Mouse (Mus musculus) neural tube, embryonic 12.5 days (tissue): ENCODE data around the gene Tnpo2. TPM values are rescaled to one million over a fixed set of nuclear protein-coding genes. Genes with fewer than 3 reads are reported as not detected.
"Not testable (repeated sequence)": the region's sequence is repeated elsewhere in the genome, so short reads cannot be mapped to it uniquely, and the experiment has no call there.

Experiments
- ATAC-seq: fragments of 200-750 bp; cut with Nextera tagmentation; 2 replicates; pipeline ENCODE4 v1.8.0; 2017; ENCODE audit warnings: low read depth, mild to moderate bottlenecking, moderate TSS enrichment, moderate library complexity; ENCODE audit not compliant: low FRiP score
- H3K27ac ChIP-seq: fragments of 300-500 bp; sonication (generic); 2 replicates; pipeline ENCODE4 v1.5.1; 2016
- H3K27me3 ChIP-seq: fragments of 300-500 bp; sonication (generic); replicated peaks from 2 replicates; pipeline ENCODE4 v1.6.1; 2016; ENCODE audit warnings: mild to moderate bottlenecking
- H3K36me3 ChIP-seq: fragments of 300-500 bp; sonication (generic); 2 replicates; pipeline ENCODE4 v1.6.1; 2016; ENCODE audit warnings: mild to moderate bottlenecking
- H3K4me1 ChIP-seq: fragments of 300-500 bp; sonication (generic); 2 replicates; pipeline ENCODE4 v1.6.1; 2016
- H3K4me2 ChIP-seq: fragments of 300-500 bp; sonication (generic); replicated peaks from 2 replicates; pipeline ENCODE4 v1.6.1; 2016; ENCODE audit warnings: mild to moderate bottlenecking
- H3K4me3 ChIP-seq: fragments of 300-500 bp; sonication (generic); 2 replicates; pipeline ENCODE4 v1.5.1; 2016
- H3K9ac ChIP-seq: fragments of 300-500 bp; sonication (generic); 2 replicates; pipeline ENCODE4 v1.6.1; 2016; ENCODE audit warnings: mild to moderate bottlenecking
- H3K9me3 ChIP-seq: fragments of 300-500 bp; sonication (generic); 2 replicates; pipeline ENCODE4 v1.6.1; 2016; ENCODE audit warnings: mild to moderate bottlenecking
- WGBS: fragments of 180-500 bp; shearing (Covaris S2); methylation state at CpG from one replicate; pipeline ENCODE4 v1.1.7; 2016; 5-methylcytosine and 5-hydroxymethylcytosine counted together
- polyA plus RNA-seq: library from polyadenylated mRNA; unstranded; fragments of >200 nt; fragmentation: Nextera tagmentation; extraction: Ambion mirVana; gene quantifications from 2 replicates; pipeline ENCODE4 v1.2.1, GENCODE M21; 2016

The Tnpo2 gene
- polyA plus RNA-seq, 1 experiment from 2014 or later, result 40.4 TPM

DNA sequence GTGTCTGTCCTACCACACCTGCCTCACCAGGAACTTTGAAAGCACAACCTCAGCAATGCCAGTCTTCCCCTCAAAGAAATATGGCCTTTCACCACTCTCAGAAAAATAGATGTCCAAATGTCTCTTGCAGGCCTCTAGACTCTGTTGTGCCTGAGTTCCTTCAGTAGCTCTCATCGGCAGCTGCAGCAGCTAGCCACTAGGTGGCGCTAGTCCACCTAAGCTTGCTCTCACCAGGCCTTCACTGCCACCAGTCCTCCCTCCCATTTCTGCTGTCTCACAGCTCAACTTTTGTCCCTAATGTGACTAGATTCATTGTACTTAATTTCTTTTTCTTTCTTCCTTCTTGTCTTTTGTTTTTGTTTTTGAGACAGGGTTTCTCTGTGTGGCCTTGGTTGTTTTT, 40.3 kb downstream of the Tnpo2 start:
- no peak overlapping the region for H3K9ac ChIP-seq
- no peak overlapping the region for H3K27ac ChIP-seq
- peak; percentile 31; the same call in 1 of the 2 replicates for ATAC-seq
- no peaks in the 10 kb centered on the region for H3K27me3 ChIP-seq
- WGBS, result 0% methylated on average over 2 of the region's 2 CpGs
- H3K4me3 ChIP-seq, result no peak overlapping the region
- H3K4me1 ChIP-seq, result peaks cover 31% of the 10 kb centered on the region
- H3K4me2 ChIP-seq, result no peak overlapping the region
- H3K9me3 ChIP-seq, result no peaks in the 10 kb centered on the region
- H3K36me3 ChIP-seq, result peaks cover 37% of the 10 kb centered on the region

DNA sequence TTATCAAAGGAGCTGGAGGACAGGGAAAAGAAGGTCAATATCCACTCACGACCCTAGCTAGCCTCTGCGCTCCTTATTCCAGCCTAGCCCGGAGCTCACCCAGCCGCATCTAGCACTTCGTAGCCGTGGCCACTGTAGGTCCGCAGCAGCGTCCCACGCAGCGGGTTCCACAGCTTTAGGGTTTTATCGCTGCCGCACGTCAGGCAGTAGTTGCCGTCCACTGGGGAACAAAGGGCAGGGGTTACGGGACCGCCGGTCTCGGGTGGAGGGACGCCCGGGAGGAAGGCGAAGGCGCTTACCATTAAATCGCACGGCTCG, 43.5 kb downstream of the Tnpo2 start:
- 1% methylated on average over 25 of the region's 25 CpGs for whole genome bisulfite sequencing
- H3K4me3 ChIP-seq, result peak overlapping the region; percentile 76
- no peaks in the 10 kb centered on the region for H3K9me3 ChIP-seq
- ATAC-seq, result no peak
- peak overlapping the region; percentile 15; the same call in 1 of the 2 replicates for H3K27ac ChIP-seq
- peak overlapping the region; percentile 88 for H3K9ac ChIP-seq
- H3K36me3 ChIP-seq, result peaks cover 22% of the 10 kb centered on the region
- peak overlapping the region; percentile 91 for H3K4me2 ChIP-seq
- no peaks in the 10 kb centered on the region for H3K27me3 ChIP-seq
- H3K4me1 ChIP-seq, result peaks cover 32% of the 10 kb centered on the region

DNA sequence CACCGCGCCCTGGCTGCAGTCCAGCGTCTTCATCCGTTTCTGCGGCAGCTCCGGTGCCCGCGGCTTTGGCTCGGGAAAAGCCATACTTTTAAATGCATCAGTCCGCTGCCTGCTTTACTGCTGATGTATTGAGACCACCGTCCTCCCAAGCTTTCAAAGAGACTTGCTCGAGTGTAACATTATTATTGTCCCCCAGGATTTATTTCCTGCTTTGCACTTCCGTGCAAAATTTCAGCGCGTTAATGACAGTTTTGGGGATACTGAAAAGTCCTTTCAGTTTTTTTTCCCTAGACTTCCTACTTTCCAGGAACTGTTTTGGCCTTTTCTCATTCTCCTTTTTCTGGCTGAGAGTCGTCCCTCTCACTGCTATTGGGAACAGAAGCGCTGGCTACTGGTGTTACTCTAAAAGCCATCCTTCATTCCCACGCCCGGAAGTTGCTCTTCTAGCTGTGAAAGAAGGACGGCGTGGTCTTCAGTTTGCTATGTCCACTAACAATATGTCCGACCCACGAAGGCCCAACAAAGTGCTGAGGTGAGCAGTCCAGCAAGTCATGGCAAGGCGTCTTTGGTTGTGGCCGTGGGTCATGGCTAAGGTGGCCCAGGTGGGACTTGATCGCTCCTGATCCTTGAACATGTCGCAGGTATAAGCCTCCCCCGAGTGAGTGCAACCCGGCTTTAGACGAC, 44.0 kb downstream of the Tnpo2 start, which contains the start of gene Wdr83os:
Wdr83os (plus strand) TSS at position 209 of the 684 bp plus-strand sequence.
- H3K27me3 ChIP-seq, result no peaks in the 10 kb centered on the region
- H3K9ac ChIP-seq, result peak within 1 kb of the TSS; percentile 88
- H3K9me3 ChIP-seq, result no peaks in the 10 kb centered on the region
- peak within 1 kb of the TSS; percentile 91 for H3K4me2 ChIP-seq
- peak; percentile 15; the same call in 1 of the 2 replicates for ATAC-seq
- H3K4me1 ChIP-seq, result peaks cover 32% of the 10 kb centered on the region
- under 1% methylated on average over 30 of the region's 30 CpGs for WGBS
- H3K36me3 ChIP-seq, result peaks cover 22% of the 10 kb centered on the region
- peak within 1 kb of the TSS; percentile 76 for H3K4me3 ChIP-seq
- peak within 1 kb of the TSS; percentile 15; the same call in 1 of the 2 replicates for H3K27ac ChIP-seq

DNA sequence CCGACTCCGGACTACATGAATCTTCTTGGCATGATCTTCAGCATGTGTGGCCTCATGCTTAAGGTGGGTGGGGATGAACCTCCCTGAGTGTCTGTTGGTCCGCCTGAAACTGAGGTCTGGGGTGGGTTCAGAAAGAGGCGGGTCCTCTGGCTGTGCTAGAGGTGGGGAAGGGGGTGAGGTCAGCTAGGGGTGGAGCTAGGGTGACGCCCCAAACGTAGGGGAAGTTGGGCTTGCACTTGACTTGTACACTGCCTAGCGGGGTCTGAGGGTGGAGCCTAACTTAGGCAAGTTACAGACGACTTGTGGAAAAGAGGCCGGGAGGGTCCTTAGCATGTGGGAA, 44.5 kb downstream of the Tnpo2 start, which contains the start of gene Wdr83:
Wdr83 (minus strand) TSS at position 91 of the 340 bp plus-strand sequence.
- Histone ChIP-seq H3K27me3 (no peaks in the 10 kb centered on the region), H3K4me2 (peak within 1 kb of the TSS; percentile 91), H3K9me3 (no peaks in the 10 kb centered on the region), H3K9ac (peak within 1 kb of the TSS; percentile 88), H3K27ac (peak within 1 kb of the TSS; percentile 15; the same call in 1 of the 2 replicates), H3K36me3 (peaks cover 20% of the 10 kb centered on the region), H3K4me1 (peaks cover 32% of the 10 kb centered on the region), H3K4me3 (peak within 1 kb of the TSS; percentile 76)
- 2% methylated on average over 9 of the region's 9 CpGs for WGBS
- peak; percentile 34 for ATAC-seq

DNA sequence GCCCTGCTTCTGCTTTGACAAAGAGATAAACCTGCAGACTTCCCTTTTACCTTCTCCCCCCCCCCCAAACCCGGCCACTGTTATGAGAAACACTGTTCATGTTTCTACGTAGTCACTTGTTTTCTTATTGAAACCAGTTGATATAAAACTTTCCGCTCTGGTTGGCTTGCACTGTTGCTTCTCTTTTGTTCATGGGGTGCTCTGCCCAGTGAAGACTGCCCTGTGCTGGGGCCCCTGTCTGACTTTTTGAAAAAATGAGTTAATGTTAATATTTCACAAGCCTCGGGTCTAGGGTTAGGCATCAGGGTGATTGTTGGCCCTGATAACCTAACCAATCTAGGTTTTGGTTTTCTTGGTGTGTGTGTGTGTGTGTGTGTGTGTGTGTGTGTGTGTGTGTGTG, 45.5 kb downstream of the Tnpo2 start:
- H3K9me3 ChIP-seq, H3K4me3 ChIP-seq, H3K27ac ChIP-seq, H3K9ac ChIP-seq, ATAC-seq, H3K27me3 ChIP-seq: not testable (repeated sequence)
- Histone ChIP-seq H3K4me1 (peaks cover 32% of the 10 kb centered on the region), H3K36me3 (peaks cover 16% of the 10 kb centered on the region), H3K4me2 (peak overlapping the region; percentile 4; the same call in 1 of the 2 replicates)
- 92% methylated on average over 4 of the region's 4 CpGs for WGBS

DNA sequence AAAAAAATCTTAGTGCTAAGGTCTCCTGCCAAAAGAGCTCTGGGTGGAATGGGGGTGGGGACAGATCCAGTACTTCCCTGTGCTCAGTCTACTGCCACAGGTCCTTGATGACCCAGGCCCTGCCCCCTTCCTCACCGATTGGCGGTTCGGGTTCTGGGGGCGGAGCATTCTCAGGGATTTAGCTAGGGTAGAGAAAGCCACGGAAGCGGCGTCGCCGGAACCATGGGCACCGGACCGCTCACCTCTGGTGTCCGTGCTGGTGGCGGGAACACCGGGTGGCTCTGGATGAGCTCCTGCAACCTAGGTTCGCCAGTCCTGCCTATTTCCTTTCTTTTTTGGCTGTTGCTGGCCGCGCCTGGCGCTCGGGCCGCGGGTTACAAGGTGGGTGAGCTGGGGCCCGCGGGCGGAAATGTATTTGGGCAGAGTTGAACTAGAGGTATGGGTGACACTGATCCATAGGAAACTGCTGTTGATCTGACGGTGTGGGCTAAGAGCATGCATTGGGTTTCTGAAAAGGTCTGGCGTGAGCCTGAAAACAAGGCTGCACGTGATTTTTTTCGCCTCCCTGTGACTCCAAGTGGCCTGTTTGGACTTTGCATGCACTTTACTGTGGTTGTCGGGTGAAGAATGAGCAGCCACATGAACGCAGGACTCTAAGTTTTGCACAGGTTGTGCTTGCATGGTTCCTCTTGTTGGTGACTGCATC, 46.5 kb downstream of the Tnpo2 start, which contains the start of gene Man2b1:
Man2b1 (plus strand) TSS at position 163 of the 706 bp plus-strand sequence.
- Histone ChIP-seq H3K4me1 (peaks cover 30% of the 10 kb centered on the region), H3K27me3 (no peaks in the 10 kb centered on the region), H3K36me3 (peaks cover 18% of the 10 kb centered on the region), H3K9ac (peak within 1 kb of the TSS; percentile 74), H3K4me2 (peak within 1 kb of the TSS; percentile 91), H3K9me3 (no peaks in the 10 kb centered on the region), H3K4me3 (peak within 1 kb of the TSS; percentile 57), H3K27ac (no peak within 1 kb of the TSS)
- 1% methylated on average over 30 of the region's 30 CpGs for WGBS
- peak; percentile 72 for ATAC-seq

DNA sequence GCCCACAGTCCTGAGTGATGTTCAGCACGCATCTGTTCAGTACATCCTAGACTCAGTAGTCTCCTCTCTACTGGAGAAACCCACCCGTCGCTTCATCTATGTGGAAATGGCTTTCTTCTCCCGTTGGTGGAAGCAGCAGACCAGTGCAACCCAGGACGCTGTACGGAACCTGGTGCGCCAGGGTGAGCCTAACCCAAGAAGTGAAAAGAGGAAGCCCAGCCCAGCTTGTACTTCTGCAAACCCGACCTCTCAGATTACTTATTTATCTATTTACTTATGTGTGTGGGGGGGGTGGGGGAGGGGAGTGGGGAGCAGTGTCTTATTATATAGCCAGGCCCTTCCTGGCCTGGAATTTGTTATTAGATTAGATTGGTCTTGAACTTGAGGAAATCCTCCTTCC, 47.9 kb downstream of the Tnpo2 start:
- Histone ChIP-seq H3K9me3 (no peaks in the 10 kb centered on the region), H3K4me2 (0 out of 2 replicates have a peak overlapping the region, but pooled peaks have one; percentile 91), H3K9ac (no peak overlapping the region), H3K4me1 (peaks cover 26% of the 10 kb centered on the region), H3K27ac (no peak overlapping the region), H3K36me3 (peaks cover 24% of the 10 kb centered on the region), H3K4me3 (no peak overlapping the region), H3K27me3 (no peaks in the 10 kb centered on the region)
- no peak for ATAC-seq
- 89% methylated on average over 8 of the region's 8 CpGs for WGBS

DNA sequence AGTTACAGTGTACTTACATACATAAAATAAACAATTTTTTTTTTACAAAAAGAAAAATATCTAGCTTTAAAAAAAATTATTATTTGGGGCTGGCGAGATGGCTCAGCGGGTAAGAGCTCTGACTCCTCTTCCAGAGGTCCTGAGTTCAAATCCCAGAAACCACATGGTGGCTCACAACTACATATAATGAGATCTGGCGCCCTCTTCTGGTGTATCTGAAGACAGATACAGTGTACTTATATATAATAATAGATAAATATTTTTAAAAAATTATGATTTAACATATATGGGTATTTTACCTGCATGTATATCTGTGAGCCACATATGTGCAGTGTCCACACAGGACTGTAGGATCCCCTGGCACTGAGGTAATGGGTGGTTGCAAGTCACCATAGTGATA, 49.5 kb downstream of the Tnpo2 start:
- Histone ChIP-seq H3K4me1 (peaks cover 21% of the 10 kb centered on the region), H3K27me3 (no peaks in the 10 kb centered on the region), H3K27ac (no peak overlapping the region), H3K36me3 (peaks cover 30% of the 10 kb centered on the region), H3K4me3 (no peak overlapping the region), H3K4me2 (no peak overlapping the region), H3K9me3 (no peaks in the 10 kb centered on the region), H3K9ac (no peak overlapping the region)
- 79% methylated on average over 3 of the region's 3 CpGs for WGBS
- ATAC-seq, result no peak

DNA sequence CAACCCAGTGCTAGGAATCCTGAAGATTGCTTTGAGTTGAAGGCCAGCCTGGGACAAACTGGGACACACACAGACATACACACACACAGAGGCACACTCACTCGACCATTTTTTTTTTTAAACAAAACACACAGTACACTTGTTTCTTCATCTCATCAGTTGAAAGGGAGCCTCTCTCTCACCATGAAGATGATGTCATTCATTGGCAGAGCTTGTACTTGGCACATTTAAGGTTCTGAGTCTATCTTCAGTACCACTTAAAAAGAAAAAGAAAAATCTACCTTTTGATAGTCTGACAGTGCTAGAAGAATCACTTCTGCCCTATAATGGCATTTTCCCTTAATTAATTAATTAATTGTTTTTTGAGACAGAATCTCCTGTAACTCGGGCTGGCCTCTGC, 52.1 kb downstream of the Tnpo2 start:
- Histone ChIP-seq H3K4me2 (no peak overlapping the region), H3K36me3 (peaks cover 33% of the 10 kb centered on the region), H3K4me1 (0 out of 2 replicates have a peak, but pooled peaks cover 2% of the 10 kb centered on the region), H3K27ac (no peak overlapping the region), H3K9ac (no peak overlapping the region), H3K9me3 (no peaks in the 10 kb centered on the region), H3K4me3 (no peak overlapping the region), H3K27me3 (no peaks in the 10 kb centered on the region)
- ATAC-seq, result no peak
- WGBS, result 84% methylated on average over 2 of the region's 2 CpGs

DNA sequence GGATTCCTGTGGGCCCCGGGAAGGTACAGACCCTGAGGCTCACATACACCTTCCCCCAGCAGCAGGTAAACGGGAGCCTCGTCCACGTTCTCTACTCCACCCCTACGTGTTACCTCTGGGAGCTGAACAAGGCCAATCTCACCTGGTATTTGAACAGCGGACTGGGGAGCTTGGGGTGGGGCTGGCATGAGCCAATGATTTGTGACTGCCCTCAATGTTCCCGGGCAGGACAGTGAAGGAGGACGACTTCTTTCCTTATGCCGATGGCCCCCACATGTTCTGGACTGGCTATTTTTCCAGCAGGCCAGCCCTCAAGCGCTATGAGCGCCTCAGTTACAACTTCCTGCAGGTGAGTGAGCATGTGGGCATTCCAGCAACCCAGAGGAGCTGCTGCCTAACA, 54.1 kb downstream of the Tnpo2 start:
- H3K9me3 ChIP-seq, result no peaks in the 10 kb centered on the region
- H3K4me2 ChIP-seq, result no peak overlapping the region
- 92% methylated on average over 11 of the region's 11 CpGs for WGBS
- no peaks in the 10 kb centered on the region for H3K27me3 ChIP-seq
- H3K27ac ChIP-seq, result no peak overlapping the region
- H3K4me3 ChIP-seq, result no peak overlapping the region
- H3K4me1 ChIP-seq, result no peaks in the 10 kb centered on the region
- H3K9ac ChIP-seq, result no peak overlapping the region
- no peak for ATAC-seq
- peaks cover 36% of the 10 kb centered on the region for H3K36me3 ChIP-seq

DNA sequence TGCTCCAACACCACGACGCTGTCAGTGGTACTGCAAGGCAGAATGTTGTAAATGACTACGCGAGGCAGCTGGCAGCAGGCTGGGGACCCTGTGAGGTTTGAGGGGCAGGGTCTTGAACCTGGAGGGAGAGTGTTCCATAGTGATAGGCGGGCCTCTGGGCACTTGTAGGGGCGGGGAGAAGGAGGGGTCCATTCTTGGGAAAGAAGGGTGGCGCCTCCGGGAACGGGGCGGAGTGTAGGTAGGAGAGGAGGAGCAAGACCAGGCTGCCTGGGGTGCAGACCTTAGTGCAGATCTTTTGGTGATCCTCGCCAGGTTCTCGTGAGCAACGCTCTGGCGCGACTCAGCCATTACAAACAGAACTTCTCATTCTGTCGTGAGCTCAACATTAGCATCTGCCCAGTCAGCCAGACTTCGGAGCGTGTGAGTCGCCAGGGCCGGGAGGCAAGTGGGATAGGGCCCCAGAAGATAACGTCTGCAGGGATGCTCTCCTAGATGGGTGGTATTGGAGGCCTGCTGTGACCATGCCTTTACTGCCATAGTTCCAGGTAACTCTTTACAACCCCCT, 54.9 kb downstream of the Tnpo2 start:
- no peak overlapping the region for H3K27ac ChIP-seq
- H3K4me1 ChIP-seq, result no peaks in the 10 kb centered on the region
- H3K4me2 ChIP-seq, result no peak overlapping the region
- H3K4me3 ChIP-seq, result no peak overlapping the region
- H3K9me3 ChIP-seq, result no peaks in the 10 kb centered on the region
- H3K9ac ChIP-seq, result no peak overlapping the region
- 33% methylated on average over 21 of the region's 21 CpGs for WGBS
- H3K27me3 ChIP-seq, result no peaks in the 10 kb centered on the region
- no peak for ATAC-seq
- peaks cover 42% of the 10 kb centered on the region for H3K36me3 ChIP-seq

DNA sequence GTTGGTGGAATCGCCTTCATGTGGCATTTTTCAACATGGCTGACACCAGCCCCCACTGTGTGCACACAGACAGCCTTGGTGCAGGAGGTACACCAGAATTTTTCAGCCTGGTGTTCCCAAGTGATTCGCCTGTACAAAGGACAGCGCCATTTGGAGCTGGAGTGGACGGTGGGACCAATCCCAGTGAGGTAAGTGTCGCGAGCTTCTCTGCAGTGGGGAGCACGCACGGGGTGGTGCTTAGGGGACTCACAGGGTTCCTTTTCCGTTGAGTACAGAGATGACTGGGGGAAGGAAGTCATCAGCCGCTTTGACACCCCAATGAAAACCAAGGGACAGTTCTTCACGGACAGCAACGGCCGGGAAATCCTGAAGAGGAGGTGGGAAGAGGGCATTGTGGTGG, 58.3 kb downstream of the Tnpo2 start:
- Histone ChIP-seq H3K9me3 (no peaks in the 10 kb centered on the region), H3K4me2 (no peak overlapping the region), H3K4me1 (no peaks in the 10 kb centered on the region), H3K36me3 (peaks cover 43% of the 10 kb centered on the region), H3K27me3 (no peaks in the 10 kb centered on the region), H3K4me3 (no peak overlapping the region), H3K27ac (no peak overlapping the region), H3K9ac (no peak overlapping the region)
- WGBS, result 93% methylated on average over 13 of the region's 13 CpGs
- no peak for ATAC-seq
